Mouse (Mus musculus): ENCODE results near the gene Axdnd1. TPM values are rescaled to one million over a fixed set of nuclear protein-coding genes. Genes with fewer than 3 reads are reported as not detected.
"Not testable (repeated sequence)": the region's sequence is repeated elsewhere in the genome, so short reads cannot be mapped to it uniquely, and the experiment has no call there.

The Axdnd1 gene
- total RNA-seq, 2 experiments from 2014 or later, result not detected

DNA sequence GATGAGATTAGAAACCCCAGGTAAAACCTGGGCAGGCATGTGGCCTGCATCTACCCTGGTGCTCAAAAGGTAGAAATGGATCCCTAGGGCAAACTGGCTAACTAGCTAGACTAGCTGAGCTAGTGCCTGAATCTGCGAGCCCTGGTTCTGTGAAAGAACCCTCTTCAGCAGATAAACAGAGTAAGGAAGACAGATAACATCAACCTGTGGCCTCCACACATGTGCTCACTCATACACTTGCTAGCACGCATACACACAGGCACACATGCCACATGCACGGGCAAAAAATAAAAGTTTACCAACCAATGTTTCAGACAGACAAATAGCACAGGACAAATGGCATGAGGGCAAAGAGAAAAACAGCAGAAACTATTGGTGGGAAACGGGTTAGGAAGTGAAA lies 70.5 kb downstream of the Axdnd1 start:
- no peak for ATAC-seq (replicated peaks; ENCODE audit: low FRiP score, poor library complexity, severe bottlenecking)

DNA sequence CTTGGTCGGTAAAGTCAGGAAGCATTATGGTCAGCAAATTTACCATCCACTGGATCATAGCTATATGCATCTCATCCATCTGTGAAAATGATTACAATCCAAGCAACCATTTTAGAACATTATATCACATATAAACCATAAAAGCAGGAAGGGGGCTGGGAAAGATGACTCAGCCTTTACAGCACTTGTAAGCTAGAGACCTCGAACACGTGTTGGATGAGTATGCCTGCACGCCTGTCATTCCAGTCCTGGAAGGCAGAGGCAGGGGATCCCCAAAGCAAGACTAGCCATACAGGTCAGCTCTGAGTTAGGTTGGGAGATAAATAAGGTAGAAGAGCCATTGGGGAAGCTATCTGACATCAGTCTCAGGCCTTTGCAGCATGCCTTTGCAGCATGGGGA lies 71.9 kb downstream of the Axdnd1 start:
- no peak for ATAC-seq (replicated peaks; ENCODE audit: low FRiP score, poor library complexity, severe bottlenecking)

DNA sequence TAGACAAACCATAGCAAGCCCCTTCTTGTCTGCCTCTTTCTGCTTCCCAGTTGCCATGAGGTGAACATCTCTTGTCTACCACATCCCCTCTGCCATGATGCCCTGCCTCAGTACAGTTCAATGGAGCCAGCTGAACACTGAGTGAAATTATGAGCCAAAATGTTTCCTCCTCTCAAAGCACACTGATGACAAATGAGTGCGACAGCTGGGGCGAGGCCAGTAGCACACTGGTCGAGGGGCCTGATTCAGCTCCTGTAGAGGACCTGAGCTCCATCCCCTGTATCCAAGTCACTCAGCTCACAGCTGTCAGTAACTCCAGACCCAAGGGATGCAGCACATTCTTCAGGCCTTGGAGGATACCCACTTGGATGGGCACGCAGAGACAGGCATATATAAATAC lies 75.3 kb downstream of the Axdnd1 start:
- ATAC-seq (replicated peaks; ENCODE audit: low FRiP score, poor library complexity, severe bottlenecking), result no peak

DNA sequence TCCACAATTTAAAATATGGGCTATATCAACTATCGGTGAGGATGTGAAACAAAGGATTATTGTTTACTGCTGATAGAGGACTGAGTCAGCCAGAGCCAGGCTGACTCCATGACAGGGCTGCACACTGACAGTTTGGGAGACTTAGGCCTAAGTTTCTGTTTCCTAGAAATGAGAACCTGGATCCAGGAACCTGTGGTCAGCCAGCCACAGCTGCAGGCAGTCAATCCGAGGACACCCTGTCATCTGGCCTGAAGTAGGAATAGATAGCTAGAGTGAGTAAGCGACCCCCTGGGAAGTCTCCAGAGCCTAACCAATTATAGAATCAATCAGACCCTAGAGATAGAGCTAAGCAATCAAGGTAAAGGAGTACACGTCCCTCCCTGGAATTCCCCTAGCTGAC lies 76.5 kb downstream of the Axdnd1 start:
- ATAC-seq (replicated peaks; ENCODE audit: low FRiP score, poor library complexity, severe bottlenecking), result no peak

- no peak for ATAC-seq (replicated peaks; ENCODE audit: low FRiP score, poor library complexity, severe bottlenecking)
Observed at GRCm38 (mm10) chr1:156340847-156341246, 80.1 kb downstream of the Axdnd1 start.

GRCm38 (mm10) chr1:156323126-156323525 lies 97.8 kb downstream of the Axdnd1 start:
- no peak for ATAC-seq (replicated peaks; ENCODE audit: low FRiP score, poor library complexity, severe bottlenecking)

DNA sequence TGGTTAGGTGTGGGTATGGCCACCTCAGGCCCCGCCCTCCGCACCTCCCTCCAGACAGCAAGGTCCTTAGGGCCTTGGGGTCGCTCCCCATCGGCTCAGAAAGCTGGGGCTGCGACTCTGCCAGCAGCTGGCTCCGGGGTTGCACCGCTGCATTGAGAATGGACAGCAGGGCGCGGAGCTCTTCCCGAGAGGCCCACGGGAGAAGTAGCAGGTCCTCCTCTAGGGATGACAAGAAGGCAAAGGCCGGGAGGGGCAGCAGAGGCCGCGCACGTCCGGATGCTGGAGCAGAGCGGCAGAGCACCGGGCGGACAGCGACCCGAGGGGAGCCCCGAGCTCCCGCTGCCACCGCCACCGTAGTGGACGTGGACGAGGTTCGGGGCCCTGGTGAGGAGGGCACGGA lies 110.3 kb downstream of the Axdnd1 start, which contains the start of gene Nphs2:
Nphs2 (plus strand) TSS at position 98 of the 400 bp plus-strand sequence.
- ATAC-seq (replicated peaks; ENCODE audit: low FRiP score, poor library complexity, severe bottlenecking), result no peak

DNA sequence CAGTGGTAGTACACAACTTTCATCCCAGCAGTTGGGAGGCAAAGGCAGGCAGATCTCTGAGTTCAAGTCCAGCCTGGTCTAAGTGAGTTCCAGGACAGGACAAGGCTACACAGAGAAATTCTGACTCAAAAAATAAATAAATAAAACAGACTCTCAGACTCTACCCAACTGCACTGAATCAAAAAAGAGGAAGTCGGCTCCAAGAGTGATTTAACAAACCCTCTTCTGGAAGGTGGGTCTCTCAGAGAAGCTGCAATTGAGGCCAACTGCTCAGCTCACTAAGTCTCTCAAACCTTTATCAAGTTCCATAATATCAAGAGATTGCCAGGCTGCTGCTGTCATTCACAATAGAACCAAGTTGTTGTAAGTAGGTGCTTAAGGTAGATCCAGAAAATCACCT lies 112.4 kb downstream of the Axdnd1 start:
- no peak for ATAC-seq (replicated peaks; ENCODE audit: low FRiP score, poor library complexity, severe bottlenecking)

DNA sequence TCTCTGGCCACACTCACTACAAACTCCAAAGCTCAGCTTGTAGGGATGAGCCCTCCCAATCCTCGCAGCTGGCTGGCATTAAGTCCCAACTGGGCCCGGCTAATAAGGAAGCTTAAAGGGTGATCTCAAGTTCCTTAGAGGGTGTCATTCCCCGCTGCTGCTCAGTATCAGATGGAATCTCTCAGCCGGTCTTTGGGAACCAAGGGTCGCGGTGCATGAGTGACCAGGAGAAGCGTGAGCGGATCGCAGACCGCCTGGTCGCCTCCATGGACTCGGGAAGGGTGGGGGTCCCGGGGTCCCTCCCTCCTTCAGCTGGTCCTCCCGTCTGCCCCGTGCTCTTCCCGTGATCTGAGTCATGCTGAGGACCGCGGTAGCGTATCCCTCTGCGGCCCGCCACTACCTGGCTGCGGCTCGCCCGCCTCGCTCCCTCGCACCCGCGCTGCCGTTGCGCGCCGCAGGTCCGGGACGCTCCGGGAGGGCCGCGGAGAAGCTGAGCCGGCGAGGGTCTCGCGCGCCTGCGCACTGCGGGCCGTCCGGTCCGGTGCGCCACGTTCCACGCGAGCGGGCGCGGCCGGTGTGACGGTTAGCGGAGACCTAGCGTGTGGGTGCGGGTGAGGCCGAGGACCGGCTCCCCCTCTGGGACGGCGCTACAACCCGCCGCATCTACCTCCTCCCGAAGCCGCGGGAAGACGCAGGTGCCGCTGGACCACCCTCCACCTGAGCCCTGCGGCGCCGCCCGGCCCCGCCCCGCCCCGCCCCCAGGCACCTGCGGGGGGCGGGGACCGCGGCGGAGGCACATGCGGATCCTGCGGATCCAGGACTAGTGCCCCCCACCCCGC lies 117.8 kb downstream of the Axdnd1 start, which contains the start of gene Tdrd5:
Tdrd5 (minus strand) TSS at position 754 of the 839 bp plus-strand sequence.
- ATAC-seq (replicated peaks; ENCODE audit: low FRiP score, poor library complexity, severe bottlenecking), result no peak

DNA sequence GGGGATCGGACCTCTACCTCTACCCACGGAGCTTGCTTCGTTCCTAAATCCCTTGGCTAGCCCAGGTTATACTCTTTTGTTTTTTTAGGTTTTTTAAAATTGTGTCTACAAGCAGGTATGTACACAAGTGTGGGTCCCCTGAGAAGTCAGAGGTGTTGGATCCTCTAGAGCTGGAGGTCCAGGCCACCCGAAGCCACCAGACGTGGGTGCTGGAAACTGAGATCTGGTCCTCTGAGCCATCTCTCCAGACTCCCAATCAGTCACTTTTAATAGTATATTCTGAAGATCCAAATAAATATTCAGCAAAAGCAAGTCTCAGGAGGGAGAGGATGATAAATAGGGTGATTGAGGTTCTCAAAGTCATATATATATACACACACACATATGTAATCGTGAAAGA lies 130.9 kb downstream of the Axdnd1 start:
- no peak for ATAC-seq (replicated peaks; ENCODE audit: low FRiP score, poor library complexity, severe bottlenecking)

DNA sequence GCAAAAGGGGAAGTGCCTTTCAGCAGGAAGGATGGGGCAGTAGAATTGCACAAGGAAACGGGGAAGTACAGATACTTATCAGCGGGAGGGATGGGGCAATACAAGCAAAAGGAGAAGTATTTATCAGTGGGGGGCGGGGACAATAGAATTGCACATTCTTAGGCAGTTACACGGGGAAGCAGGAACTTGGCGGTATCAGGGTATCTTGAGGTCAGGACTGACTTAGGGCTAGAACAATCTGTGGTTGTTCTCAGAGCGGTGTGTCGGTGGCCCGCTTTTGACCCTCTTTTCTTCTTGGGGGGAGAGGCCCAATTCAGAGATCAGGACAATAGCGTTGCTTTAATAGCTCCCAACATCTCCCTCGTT lies 131.8 kb downstream of the Axdnd1 start:
- ATAC-seq (replicated peaks; ENCODE audit: low FRiP score, poor library complexity, severe bottlenecking), result not testable (repeated sequence)

DNA sequence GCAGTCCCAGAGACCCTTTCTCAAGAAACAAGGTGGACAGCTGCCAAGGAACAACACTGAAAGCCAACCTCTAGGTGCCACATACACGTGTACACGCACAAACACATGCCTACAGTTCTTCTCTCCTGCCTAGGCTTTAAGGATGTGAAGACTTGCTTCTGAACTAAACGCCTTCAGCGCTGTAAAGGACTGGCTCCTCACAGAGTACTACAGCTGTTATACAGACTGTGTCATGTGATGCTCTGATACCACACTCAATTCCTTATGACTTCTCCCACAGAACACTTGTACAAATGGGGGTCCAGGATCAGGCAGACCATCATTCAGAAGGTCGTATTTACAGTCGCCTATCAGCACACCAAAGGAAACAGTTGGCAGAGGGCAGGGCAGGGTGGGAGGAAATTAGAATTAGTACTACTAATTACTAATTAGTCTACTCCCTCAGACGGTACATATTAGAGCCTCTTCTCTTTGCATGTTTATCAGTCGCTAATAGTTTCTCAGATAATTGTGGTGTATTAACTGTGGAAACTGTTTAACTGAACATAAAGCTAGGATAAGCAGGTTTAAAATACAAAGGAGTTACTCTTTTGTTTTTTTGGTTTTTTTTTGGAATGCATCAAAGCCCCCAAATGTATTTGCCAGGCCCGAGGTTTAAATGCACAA lies 132.3 kb downstream of the Axdnd1 start:
- no peak for ATAC-seq (replicated peaks; ENCODE audit: low FRiP score, poor library complexity, severe bottlenecking)

DNA sequence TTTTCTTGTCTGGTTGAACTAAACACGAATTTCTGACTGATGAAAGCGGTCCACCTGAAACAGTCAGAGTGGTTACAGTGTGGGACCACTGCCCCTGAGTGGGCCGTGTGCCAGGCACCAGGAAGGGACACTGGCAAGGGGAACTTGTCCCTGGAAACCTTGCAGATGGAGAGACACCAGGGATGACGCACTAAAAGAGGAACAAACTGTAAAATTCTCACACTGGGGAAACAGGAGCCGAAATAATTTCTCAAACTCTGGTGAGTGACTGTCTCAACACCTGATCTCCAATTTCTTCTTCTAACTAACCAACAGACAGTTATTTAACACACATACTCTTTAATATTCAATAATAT lies 135.4 kb downstream of the Axdnd1 start:
- no peak for ATAC-seq (replicated peaks; ENCODE audit: low FRiP score, poor library complexity, severe bottlenecking)

GRCm38 (mm10) chr1:156284851-156285540 lies 136.0 kb downstream of the Axdnd1 start:
- ATAC-seq (replicated peaks; ENCODE audit: low FRiP score, poor library complexity, severe bottlenecking), result no peak

DNA sequence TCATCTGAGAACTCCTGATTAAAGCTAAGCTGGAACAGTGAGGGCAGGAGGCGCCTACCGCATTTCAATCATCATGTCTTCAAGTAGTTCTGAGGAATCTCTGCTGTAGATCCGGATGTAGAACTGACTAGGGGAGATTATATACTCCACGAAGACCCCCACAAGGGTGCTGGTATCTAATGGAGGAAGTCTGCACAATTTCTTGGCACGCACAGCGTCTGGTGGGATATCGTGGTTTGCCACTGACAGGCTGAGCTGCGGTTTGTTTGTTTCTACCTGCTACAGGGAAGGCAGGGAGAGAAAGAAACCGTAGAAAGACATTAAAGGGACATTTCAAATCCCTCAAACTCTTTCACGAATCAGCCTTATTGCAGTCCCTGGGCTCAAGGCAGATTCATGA lies 136.8 kb downstream of the Axdnd1 start:
- no peak for ATAC-seq (replicated peaks; ENCODE audit: low FRiP score, poor library complexity, severe bottlenecking)

- ATAC-seq (replicated peaks; ENCODE audit: low FRiP score, poor library complexity, severe bottlenecking), result no peak
Observed at GRCm38 (mm10) chr1:156280131-156280530, 140.8 kb downstream of the Axdnd1 start.

- ATAC-seq (replicated peaks; ENCODE audit: low FRiP score, poor library complexity, severe bottlenecking), result no peak
Observed at GRCm38 (mm10) chr1:156273647-156274046, 147.3 kb downstream of the Axdnd1 start.
